Mouse (Mus musculus) neural tube, embryonic 13.5 days (tissue): ENCODE data around the gene Litaf. TPM values are rescaled to one million over a fixed set of nuclear protein-coding genes. Genes with fewer than 3 reads are reported as not detected.

Experiments used
- ATAC-seq: fragments of 200-750 bp; cut with Nextera tagmentation; 2 replicates; pipeline ENCODE4 v1.8.0; 2017; ENCODE audit warnings: low read depth, mild to moderate bottlenecking, moderate TSS enrichment, moderate library complexity
- H3K27ac ChIP-seq: fragments of 300-500 bp; sonication (generic); replicated peaks from 2 replicates; pipeline ENCODE4 v1.5.1; 2015; ENCODE audit warnings: moderate library complexity, mild to moderate bottlenecking, inconsistent platforms
- H3K27me3 ChIP-seq: fragments of 300-500 bp; sonication (generic); 2 replicates; pipeline ENCODE4 v1.6.1; 2015; ENCODE audit warnings: mild to moderate bottlenecking, inconsistent platforms
- H3K36me3 ChIP-seq: fragments of 300-500 bp; sonication (generic); 2 replicates; pipeline ENCODE4 v1.6.1; 2015; ENCODE audit warnings: mild to moderate bottlenecking, inconsistent platforms
- H3K4me1 ChIP-seq: fragments of 300-500 bp; sonication (generic); replicated peaks from 2 replicates; pipeline ENCODE4 v1.6.1; 2015; ENCODE audit warnings: inconsistent platforms
- H3K4me2 ChIP-seq: fragments of 300-500 bp; sonication (generic); 2 replicates; pipeline ENCODE4 v1.6.1; 2015; ENCODE audit warnings: inconsistent platforms, mild to moderate bottlenecking, moderate library complexity
- H3K4me3 ChIP-seq: fragments of 300-500 bp; sonication (generic); 2 replicates; pipeline ENCODE4 v1.5.1; 2015; ENCODE audit warnings: mild to moderate bottlenecking, inconsistent platforms
- H3K9ac ChIP-seq: fragments of 300-500 bp; sonication (generic); 2 replicates; pipeline ENCODE4 v1.6.1; 2015; ENCODE audit warnings: moderate library complexity, mild to moderate bottlenecking, inconsistent platforms
- H3K9me3 ChIP-seq: fragments of 300-500 bp; sonication (generic); 2 replicates; pipeline ENCODE4 v1.6.1; 2016; ENCODE audit warnings: inconsistent platforms
- WGBS: fragments of 180-500 bp; shearing (Covaris S2); methylation state at CpG from one replicate; pipeline ENCODE4 v1.1.7; 2015; 5-methylcytosine and 5-hydroxymethylcytosine counted together
- polyA plus RNA-seq: library from polyadenylated mRNA; unstranded; fragments of >200 nt; fragmentation: Nextera tagmentation; extraction: Ambion mirVana; gene quantifications from 2 replicates; pipeline ENCODE4 v1.2.1, GENCODE M21; 2015

Gene Litaf
- polyA plus RNA-seq, 1 experiment from 2014 or later = 41.5 TPM

- Histone ChIP-seq H3K4me1 (peaks cover 58% of the 10 kb centered on the region), H3K4me2 (no peak overlapping the region), H3K36me3 (no peaks in the 10 kb centered on the region), H3K9ac (no peak overlapping the region), H3K4me3 (no peak overlapping the region), H3K27me3 (no peaks in the 10 kb centered on the region), H3K27ac (peak overlapping the region; percentile 85; the same call in 1 of the 2 replicates), H3K9me3 (no peaks in the 10 kb centered on the region)
- WGBS = 93% methylated on average over 4 of the region's 4 CpGs
- ATAC-seq = no peak
Measured at GRCm38 (mm10) chr16:11064341-11064740, 1.6 kb downstream of the Litaf start.

DNA sequence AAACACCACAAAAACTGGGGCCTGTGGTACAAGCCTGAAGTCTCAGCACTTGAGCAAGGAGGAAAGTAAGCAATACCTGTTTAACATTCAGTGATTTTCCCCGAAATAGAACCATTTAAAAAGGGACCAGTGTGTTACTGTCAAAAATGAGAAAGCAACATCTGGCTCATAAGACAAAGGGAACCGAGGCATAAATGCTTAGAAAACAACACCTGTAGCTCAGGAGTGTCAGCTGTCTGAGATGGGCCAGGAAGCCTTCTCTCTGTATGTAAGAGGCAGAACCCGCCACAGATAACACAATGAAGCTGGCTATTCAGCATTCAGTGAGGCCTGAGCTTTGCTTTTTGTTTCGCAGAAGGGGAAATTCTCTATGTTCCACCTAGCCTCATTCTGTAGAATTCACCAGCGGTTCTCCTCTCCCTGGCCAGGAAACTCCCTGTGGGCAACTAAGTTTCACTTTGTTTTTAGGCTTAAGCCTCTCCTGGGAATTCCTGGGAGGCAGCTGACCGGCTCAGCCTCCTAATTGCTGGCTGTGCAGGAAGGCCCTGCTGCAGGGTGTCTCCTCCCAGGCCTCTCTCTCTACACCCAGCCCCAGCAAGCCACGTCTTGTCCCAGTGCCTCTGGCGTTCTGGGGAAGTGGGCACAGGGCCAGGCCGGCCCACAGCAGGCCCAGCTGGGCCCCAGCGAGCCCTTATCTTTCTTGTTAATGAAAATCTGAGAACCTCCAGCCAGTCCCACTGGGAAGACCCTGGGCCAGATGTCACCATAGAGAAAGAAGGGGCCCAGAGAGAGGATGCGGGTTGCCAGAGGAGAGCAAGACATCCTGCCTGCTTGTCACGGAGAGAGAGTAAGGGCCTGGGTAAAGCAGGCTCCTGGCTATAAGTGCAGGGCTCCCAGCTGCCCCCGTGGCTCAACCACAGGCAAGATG, 2.9 kb downstream of the Litaf start:
- Histone ChIP-seq H3K9me3 (no peaks in the 10 kb centered on the region), H3K9ac (peak overlapping the region; percentile 55), H3K27ac (peak overlapping the region; percentile 85), H3K36me3 (no peaks in the 10 kb centered on the region), H3K4me1 (peaks cover 46% of the 10 kb centered on the region), H3K27me3 (no peaks in the 10 kb centered on the region), H3K4me3 (no peak overlapping the region), H3K4me2 (peak overlapping the region; percentile 11; the same call in 1 of the 2 replicates)
- WGBS = 16% methylated on average over 13 of the region's 13 CpGs
- peak; percentile 11; the same call in 1 of the 2 replicates for ATAC-seq

- Histone ChIP-seq H3K9me3 (no peaks in the 10 kb centered on the region), H3K4me3 (no peak within 1 kb of the TSS), H3K4me1 (peaks cover 33% of the 10 kb centered on the region), H3K4me2 (no peak within 1 kb of the TSS), H3K36me3 (no peaks in the 10 kb centered on the region), H3K27ac (no peak within 1 kb of the TSS), H3K9ac (no peak within 1 kb of the TSS), H3K27me3 (no peaks in the 10 kb centered on the region)
- 77% methylated on average over 4 of the region's 4 CpGs for WGBS
- ATAC-seq = no peak
Measured at GRCm38 (mm10) chr16:11060645-11061044, 5.3 kb downstream of the Litaf start, which contains the start of gene Snn. Gene Snn (plus strand): TSS chr16:11060945.

GRCm38 (mm10) chr16:11055916-11056315, 10.0 kb downstream of the Litaf start:
- Histone ChIP-seq H3K4me3 (no peak overlapping the region), H3K27me3 (no peaks in the 10 kb centered on the region), H3K4me2 (no peak overlapping the region), H3K4me1 (no peaks in the 10 kb centered on the region), H3K27ac (no peak overlapping the region), H3K9me3 (no peaks in the 10 kb centered on the region), H3K36me3 (no peaks in the 10 kb centered on the region), H3K9ac (no peak overlapping the region)
- ATAC-seq = no peak
- WGBS = 79% methylated on average over 5 of the region's 5 CpGs

- no peaks in the 10 kb centered on the region for H3K27me3 ChIP-seq
- H3K9me3 ChIP-seq = no peaks in the 10 kb centered on the region
- H3K27ac ChIP-seq = no peak overlapping the region
- H3K36me3 ChIP-seq = no peaks in the 10 kb centered on the region
- H3K4me1 ChIP-seq = no peaks in the 10 kb centered on the region
- WGBS = 78% methylated on average over 6 of the region's 6 CpGs
- H3K4me3 ChIP-seq = no peak overlapping the region
- no peak overlapping the region for H3K4me2 ChIP-seq
- ATAC-seq = no peak
- H3K9ac ChIP-seq = no peak overlapping the region
Measured at GRCm38 (mm10) chr16:11054871-11055270, 11.1 kb downstream of the Litaf start.

- Histone ChIP-seq H3K4me2 (no peak overlapping the region), H3K27ac (no peak overlapping the region), H3K27me3 (no peaks in the 10 kb centered on the region), H3K9me3 (no peaks in the 10 kb centered on the region), H3K36me3 (no peaks in the 10 kb centered on the region), H3K4me3 (no peak overlapping the region), H3K4me1 (no peaks in the 10 kb centered on the region), H3K9ac (no peak overlapping the region)
- ATAC-seq = no peak
- 61% methylated on average over 6 of the region's 6 CpGs for WGBS
Measured at GRCm38 (mm10) chr16:11054409-11054808, 11.5 kb downstream of the Litaf start.

- no peak overlapping the region for H3K4me2 ChIP-seq
- no peak overlapping the region for H3K9ac ChIP-seq
- ATAC-seq = no peak
- 92% methylated on average over 11 of the region's 11 CpGs for WGBS
- H3K9me3 ChIP-seq = no peaks in the 10 kb centered on the region
- H3K36me3 ChIP-seq = no peaks in the 10 kb centered on the region
- H3K4me3 ChIP-seq = no peak overlapping the region
- no peaks in the 10 kb centered on the region for H3K27me3 ChIP-seq
- no peaks in the 10 kb centered on the region for H3K4me1 ChIP-seq
- no peak overlapping the region for H3K27ac ChIP-seq
Measured at GRCm38 (mm10) chr16:11051134-11051533, 14.8 kb downstream of the Litaf start.

GRCm38 (mm10) chr16:11050226-11050625, 15.7 kb downstream of the Litaf start:
- no peaks in the 10 kb centered on the region for H3K9me3 ChIP-seq
- H3K4me1 ChIP-seq = no peaks in the 10 kb centered on the region
- WGBS = 93% methylated on average over 2 of the region's 2 CpGs
- H3K4me3 ChIP-seq = no peak overlapping the region
- no peak overlapping the region for H3K4me2 ChIP-seq
- H3K27ac ChIP-seq = no peak overlapping the region
- no peaks in the 10 kb centered on the region for H3K36me3 ChIP-seq
- no peak for ATAC-seq
- no peak overlapping the region for H3K9ac ChIP-seq
- H3K27me3 ChIP-seq = no peaks in the 10 kb centered on the region

DNA sequence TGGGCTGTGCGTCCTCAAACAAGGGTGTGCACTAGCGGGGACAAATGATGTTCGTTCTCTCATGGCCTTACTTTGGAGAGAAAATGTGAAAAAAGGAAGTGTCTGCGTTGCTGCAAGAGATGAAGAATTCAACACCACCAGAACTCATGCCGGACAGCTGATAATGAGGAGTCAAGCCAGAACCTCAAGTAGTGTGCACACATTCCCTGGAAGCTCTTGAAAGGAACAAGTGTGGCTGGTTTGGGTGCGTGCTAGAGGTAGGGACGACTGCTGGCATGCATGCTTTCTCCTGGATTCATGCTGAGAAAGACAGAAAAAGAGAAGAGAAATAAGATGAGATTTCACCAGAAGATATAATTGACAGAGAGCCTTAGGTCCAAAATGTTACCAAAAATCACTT, 18.8 kb downstream of the Litaf start:
- WGBS = 87% methylated on average over 7 of the region's 7 CpGs
- Histone ChIP-seq H3K27ac (no peak overlapping the region), H3K36me3 (no peaks in the 10 kb centered on the region), H3K4me2 (no peak overlapping the region), H3K9ac (no peak overlapping the region), H3K27me3 (no peaks in the 10 kb centered on the region), H3K4me1 (no peaks in the 10 kb centered on the region), H3K4me3 (no peak overlapping the region), H3K9me3 (no peaks in the 10 kb centered on the region)
- no peak for ATAC-seq

- H3K4me3 ChIP-seq = no peak overlapping the region
- no peaks in the 10 kb centered on the region for H3K4me1 ChIP-seq
- H3K9ac ChIP-seq = no peak overlapping the region
- no peaks in the 10 kb centered on the region for H3K27me3 ChIP-seq
- ATAC-seq = no peak
- WGBS = 89% methylated on average over 7 of the region's 7 CpGs
- H3K9me3 ChIP-seq = no peaks in the 10 kb centered on the region
- H3K4me2 ChIP-seq = no peak overlapping the region
- no peaks in the 10 kb centered on the region for H3K36me3 ChIP-seq
- H3K27ac ChIP-seq = no peak overlapping the region
Measured at GRCm38 (mm10) chr16:11046437-11046836, 19.5 kb downstream of the Litaf start.

- no peak overlapping the region for H3K4me3 ChIP-seq
- 90% methylated on average over 5 of the region's 5 CpGs for WGBS
- no peak overlapping the region for H3K27ac ChIP-seq
- no peak overlapping the region for H3K4me2 ChIP-seq
- H3K4me1 ChIP-seq = no peaks in the 10 kb centered on the region
- no peak for ATAC-seq
- H3K9me3 ChIP-seq = no peaks in the 10 kb centered on the region
- H3K27me3 ChIP-seq = no peaks in the 10 kb centered on the region
- H3K36me3 ChIP-seq = no peaks in the 10 kb centered on the region
- H3K9ac ChIP-seq = no peak overlapping the region
Measured at GRCm38 (mm10) chr16:11043239-11043638, 22.7 kb downstream of the Litaf start.

- Histone ChIP-seq H3K27me3 (peaks cover 8% of the 10 kb centered on the region), H3K9me3 (no peaks in the 10 kb centered on the region), H3K9ac (no peak overlapping the region), H3K36me3 (no peaks in the 10 kb centered on the region), H3K27ac (no peak overlapping the region), H3K4me2 (no peak overlapping the region), H3K4me3 (no peak overlapping the region), H3K4me1 (no peaks in the 10 kb centered on the region)
- 34% methylated on average over 2 of the region's 2 CpGs for WGBS
- no peak for ATAC-seq
Measured at GRCm38 (mm10) chr16:11040603-11041002, 25.4 kb downstream of the Litaf start.
